Mouse (Mus musculus): ENCODE data around the gene Ttn.
A peak's percentile ranks its signal among the peaks of the same experiment; 100 is the strongest.
"Not testable (repeated sequence)": the region's sequence is repeated elsewhere in the genome, so short reads cannot be mapped to it uniquely, and the experiment has no call there.

Ttn gene

DNA sequence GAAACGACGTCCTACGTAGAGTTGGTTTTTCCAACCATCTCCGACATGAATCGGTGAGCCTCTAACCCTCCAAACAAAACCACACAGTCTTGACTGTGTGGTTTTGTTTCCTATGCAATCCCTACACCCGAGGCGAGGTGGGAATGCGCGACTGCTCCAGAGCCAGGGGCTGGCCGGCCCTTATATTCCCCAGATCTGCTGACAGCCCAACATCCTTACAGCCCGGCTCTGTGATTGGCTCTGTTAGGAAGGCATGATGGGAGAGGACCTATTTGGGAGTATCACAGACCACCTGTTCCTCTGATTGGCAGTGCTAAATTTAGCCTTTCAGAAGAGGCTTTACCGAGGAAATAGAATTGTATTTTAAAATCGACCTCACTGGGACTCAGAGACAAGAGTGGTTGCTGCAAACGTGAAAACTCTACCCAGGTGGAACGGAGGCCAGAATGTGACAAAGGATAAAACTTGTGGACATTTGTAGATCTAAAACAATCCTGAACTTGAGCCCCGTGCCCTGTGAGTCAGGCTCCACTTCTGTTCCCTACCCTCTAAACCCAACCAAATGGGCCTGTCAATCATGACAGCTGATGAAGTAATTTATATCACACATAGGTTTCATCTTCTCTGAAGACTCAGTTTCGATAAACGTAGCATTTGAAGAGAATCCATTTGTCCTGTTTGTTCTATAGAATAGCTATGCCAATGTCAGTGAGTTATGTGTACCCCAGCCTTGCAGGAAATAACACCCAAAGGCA lies at the start of gene Ttn:
Gene Ttn, minus strand, starts transcription at position 157 of the 755 bp plus-strand sequence.
- DNase-seq (ENCODE audit: low spot score in 2 of 2) = no peak

DNA sequence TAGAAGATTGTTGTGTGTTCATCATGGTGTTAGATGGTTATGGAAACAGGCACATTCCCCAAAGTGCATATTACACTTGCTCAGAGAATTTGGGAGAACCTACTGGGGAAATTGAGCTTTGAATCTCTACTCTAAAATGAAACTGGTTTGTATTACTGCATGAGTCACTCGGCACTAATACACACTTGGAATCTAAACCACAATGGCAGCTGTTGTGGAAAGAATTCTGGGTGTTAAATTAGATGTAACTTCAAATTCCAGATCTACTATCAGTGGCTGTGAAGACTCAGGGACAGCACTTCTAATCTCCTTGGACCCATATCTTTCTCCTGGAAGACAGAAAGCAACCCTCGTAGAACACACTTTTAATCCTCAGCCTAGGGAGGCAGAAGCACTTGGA lies 38.3 kb upstream of the Ttn start:
- DNase-seq (ENCODE audit: low spot score in 2 of 2) = no peak

DNA sequence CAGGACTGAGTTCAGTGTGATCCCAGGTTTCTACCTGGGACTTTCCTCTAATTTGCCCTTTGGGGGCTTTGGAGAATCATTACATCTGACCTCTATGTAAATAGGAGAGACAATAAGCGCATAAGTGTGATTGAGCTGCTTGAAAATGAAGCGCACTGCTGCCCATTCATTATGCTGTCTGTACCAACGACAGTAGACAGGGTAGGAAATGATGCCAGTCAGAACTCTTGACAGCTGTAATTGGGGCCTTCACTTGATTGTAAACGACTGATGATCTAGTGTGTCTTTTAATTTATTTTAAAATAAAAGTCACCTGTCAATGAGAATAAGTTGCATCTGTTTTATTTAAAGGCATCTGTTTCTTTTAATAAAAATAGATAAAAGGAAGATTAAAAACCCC lies 35.4 kb upstream of the Ttn start:
- no peak for DNase-seq (ENCODE audit: low spot score in 2 of 2)

DNA sequence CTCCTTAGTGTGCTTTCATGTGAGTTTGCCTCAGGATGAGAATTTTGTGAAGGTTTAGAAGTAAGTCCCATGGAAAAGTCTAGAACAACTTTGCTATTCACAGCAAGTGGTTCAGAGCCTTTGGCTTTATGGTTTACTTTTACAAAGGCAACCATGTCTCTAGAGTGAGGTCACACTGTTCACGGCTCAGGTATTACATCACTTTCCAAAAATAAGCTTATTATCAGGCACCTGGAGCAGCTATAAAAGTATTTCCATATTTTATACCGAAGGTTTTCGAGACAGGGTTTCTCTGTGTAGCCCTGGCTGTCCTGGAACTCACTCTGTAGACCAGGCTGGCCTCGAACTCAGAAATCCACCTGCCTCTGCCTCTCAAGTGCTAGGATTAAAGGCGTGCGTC lies 31.1 kb upstream of the Ttn start:
- DNase-seq (ENCODE audit: low spot score in 2 of 2) = not testable (repeated sequence)

DNA sequence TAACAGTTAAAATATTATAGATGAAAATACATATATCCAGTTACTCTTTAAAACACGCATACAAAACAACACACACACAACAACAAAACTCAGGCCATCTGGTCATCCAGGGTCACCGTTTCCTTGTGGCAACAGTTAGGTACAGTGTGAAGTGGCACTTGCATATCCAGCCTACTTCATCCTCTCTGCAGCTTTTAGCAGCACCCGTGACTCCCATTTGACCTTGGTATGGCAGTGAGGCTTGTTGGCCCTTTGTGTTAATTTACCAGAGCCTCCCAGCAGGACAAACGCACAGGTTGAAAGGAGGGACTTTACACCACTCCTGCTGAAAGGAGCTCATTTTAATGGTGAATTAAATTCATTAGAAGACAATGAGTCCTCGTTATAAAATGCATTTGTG lies 29.6 kb upstream of the Ttn start:
- DNase-seq (ENCODE audit: low spot score in 2 of 2) = no peak

DNA sequence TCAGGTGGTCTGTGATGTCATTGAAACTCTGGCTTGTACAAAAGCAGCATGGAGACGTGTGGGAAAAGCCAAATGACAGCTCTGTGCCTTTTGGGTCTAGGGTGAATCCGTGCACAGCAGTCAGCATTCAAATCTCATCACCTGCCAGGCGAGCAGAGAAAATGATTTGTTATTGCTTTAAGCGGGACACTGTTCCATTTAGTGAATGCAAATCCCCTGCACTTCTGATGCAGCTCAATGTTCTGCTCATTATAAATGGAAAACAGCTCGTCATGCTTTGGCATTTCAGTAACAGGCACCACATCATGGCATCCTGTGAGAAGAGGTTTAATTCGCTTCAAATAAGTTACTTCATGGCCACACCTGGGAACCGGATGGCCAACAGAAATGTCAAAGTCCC lies 24.7 kb upstream of the Ttn start:
- no peak for DNase-seq (ENCODE audit: low spot score in 2 of 2)

DNA sequence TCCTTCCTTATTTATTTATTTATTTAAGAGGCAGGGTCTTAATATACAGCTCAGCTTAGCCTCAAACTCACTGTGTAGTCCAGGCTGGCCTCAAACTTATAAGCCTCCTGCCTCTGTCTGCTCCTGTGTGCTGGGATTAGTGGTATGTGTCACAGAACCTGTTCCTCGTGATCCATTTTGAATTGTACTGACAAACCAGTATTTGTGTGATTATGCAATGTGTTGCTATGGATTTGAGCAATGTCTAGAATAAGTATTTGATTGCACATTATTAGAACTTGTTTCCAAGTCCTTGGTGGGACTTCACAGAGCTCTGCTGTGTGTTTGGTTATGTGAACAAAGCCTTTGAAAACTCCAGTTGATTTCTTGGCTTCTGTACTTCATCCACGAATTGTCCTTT lies 20.8 kb upstream of the Ttn start:
- no peak for DNase-seq (ENCODE audit: low spot score in 2 of 2)

DNA sequence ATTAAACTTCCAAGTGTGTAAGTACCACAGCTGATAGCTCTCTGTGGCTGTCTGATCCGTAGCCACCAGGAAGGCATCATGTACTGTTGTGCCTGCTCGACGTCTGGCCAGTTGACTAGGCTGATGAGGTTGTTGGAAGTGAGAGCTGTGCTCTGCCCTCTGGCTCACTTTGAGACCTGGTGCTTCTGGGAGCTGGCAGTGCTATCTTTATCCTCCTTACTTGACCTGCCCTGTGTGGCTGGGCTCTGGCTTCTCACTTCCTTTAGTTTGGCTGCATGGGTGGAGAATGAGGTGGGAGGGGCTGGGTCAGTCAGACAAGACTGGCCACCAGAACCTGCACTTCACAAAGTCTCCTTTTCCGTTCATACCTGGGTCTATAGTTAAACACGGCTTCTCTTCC lies 16.0 kb upstream of the Ttn start:
- no peak for DNase-seq (ENCODE audit: low spot score in 2 of 2)

DNA sequence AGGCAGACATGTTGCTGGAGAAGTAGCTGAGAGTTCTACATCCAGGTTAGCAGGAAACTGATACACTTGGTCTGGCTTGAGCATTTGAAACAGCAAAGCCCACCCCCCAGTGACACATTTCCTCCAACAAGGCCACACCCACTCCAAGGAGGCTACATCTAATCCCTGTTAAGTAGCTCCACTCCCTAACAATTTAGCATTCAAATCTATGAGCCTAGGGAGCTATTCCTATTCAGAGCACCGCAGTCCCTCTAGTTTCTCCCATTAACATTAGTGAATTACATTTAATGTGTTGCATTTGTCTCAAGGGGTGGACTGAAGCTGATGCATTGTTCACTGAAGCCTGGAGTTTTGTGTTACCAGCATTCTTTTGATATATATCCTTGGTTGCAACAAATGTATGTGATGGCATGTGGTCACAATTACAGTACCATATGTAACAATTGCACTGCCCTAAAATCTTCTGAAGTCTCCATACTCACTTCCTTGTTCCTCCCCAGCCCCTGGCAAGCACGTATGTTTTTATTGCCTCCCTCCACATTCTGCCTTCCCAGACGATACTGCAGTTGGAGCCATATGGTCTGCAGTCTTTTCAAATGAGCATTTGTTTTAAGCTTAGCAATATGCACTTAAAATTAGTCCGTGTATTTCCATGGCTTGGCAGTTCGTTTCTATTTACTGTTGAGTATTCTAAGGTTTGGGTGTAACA lies 10.3 kb upstream of the Ttn start:
- DNase-seq (ENCODE audit: low spot score in 2 of 2) = no peak

DNA sequence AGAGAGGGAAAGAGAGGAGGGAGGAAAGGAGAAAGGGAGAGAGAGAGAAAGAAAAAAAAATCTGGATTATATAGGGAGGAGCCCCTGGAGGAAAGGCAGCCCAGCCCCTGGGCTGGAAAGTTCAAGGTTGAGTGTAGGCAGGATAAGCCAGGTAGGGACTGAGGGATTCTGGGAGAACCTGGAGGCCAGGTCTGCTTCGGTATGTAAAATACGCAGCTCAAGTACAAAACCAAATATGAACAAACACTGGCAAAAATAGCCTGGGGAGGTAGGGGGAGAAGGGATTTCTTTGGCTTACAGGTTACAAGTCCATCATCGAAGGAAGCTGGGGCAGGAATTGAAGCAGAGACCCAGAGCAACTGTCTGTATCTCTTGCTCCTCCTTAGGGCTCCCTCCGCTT lies 5.0 kb upstream of the Ttn start:
- DNase-seq (ENCODE audit: low spot score in 2 of 2) = no peak

DNA sequence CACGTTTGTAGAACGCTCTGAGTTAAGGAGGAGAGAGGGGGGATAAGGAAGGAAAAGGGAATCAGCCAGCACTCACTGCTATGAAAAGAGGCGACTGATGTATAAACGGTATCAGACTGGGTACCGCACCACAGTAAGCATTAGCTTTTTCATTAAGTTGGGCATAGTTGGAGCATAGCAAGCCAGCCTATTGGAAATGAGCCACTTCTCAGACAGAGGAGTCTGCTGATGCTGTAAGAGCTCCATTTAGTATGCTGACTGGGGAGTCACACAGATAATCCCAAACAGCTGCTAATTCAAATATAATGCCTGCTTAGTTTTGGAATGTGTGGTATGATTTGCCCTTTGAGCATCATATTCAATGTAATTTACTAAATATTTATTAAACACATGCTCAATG lies 2.0 kb upstream of the Ttn start:
- DNase-seq (ENCODE audit: low spot score in 2 of 2) = no peak

DNA sequence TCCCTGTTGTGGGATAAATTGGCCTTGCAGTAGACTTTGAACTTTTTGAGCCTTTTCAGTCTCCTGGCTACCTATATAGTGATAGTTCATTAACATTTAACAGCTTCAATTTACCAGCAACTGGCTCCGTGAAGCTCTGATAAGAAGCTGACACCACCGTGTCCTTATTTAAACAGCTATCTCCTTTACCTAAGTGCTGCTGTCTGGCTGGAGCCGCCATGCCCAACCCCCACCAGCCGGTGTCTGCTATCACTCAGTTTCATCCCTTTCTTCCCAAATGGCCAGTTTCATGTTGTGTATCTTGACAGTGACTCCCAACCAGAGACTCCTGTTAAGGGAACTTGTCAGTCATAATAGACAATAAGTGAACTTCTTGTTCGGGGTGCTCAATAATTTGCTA lies 1.3 kb upstream of the Ttn start:
- no peak for DNase-seq (ENCODE audit: low spot score in 2 of 2)

DNA sequence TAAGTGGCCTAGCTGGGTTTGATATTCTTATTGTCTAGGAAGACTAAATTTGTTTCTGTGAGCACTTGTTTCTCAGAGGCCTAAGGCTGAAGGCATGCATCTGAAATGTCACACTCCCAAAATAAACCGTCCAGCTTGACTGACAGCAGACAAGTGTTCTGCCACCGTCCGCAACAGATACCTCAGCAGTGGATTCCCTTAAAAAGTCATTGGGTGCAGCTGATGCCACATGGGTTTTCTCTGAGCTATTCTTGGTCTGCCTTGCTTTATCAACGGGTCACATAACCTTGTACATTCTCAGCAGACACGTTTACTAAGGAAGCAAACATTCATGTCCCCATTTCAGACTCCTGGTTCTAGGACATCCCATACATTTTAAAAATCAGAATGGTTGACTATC lies 630 bp downstream of the Ttn start:
- DNase-seq (ENCODE audit: low spot score in 2 of 2) = no peak

DNA sequence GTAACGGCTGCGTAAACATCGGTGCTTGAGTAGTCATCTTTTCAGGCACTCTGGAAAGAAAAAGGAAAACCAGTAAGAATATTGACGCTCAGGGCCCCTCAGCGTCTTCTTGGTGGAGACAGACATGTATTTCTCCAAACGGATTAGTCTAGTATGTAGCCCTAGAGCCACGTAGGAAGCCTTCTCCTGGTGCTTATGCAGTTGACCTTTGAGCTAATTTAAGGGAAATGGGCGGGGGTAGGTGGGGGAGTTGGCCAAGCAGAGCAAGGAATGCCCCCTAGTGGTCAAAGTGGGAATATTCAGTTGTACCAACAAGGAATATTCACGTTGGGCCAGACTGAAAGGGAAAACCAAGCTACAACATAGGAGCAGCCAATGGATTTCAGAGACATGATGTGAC lies 2.2 kb downstream of the Ttn start:
- DNase-seq (ENCODE audit: low spot score in 2 of 2) = peak in 1 of 2 experiments; percentile 38

DNA sequence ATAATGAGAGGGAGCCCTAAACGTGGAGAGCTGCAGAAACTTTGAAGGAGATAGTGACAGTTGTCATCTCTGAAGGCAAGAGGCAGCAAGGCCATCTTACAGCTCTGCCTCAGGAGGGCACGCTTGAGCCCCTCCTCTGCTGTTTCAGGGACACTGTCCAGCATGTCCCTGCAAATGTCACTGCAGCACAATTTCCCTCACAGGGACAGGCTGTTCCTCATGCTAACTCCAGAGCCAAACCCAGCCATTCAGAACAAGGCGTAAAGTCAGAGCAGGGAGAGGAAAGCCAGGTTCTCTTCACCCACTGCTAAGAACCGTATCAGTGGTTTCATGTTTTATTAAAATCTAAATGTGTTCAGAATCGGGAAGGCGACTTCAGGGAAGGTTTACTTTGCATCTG lies 4.7 kb downstream of the Ttn start:
- DNase-seq (ENCODE audit: low spot score in 2 of 2) = no peak

DNA sequence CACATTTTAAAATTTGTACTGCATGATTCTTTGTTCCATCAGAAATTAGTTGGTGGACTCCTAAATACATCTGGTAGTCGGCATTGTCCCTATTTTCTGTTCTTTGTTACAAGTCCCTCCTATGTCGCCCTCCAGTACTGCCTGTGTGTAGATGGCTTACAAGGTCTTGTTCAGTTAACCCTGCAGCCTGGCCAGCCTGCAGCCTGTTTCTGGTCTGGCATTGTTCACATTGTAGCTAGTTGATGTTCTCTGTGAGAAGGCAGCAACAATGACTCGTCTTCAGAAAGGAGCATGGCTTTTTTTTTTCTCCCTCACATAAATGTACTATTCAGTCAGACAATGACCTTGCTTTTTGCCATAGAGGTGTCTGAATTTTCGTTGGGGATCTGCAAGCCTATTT lies 10.3 kb downstream of the Ttn start:
- no peak for DNase-seq (ENCODE audit: low spot score in 2 of 2)

DNA sequence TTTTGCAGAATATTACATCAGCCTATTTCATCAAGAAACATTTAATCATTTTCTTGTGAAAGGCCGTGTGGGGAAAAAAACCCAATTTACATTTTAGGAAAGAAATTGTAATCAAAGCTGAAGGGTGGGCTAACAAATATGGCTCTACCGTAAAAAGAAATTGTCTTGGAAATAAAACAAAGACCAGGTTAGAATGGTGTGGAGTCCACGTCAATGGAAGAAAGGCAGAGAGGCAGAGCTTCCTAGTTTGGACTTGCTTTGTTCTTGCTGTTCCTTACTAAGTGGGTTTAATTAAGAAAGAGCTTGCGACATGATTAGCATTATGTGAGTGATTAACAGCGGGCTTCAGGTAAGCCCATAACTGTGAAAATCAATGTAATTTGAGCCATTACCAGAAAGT lies 11.3 kb downstream of the Ttn start:
- DNase-seq (ENCODE audit: low spot score in 2 of 2) = no peak

DNA sequence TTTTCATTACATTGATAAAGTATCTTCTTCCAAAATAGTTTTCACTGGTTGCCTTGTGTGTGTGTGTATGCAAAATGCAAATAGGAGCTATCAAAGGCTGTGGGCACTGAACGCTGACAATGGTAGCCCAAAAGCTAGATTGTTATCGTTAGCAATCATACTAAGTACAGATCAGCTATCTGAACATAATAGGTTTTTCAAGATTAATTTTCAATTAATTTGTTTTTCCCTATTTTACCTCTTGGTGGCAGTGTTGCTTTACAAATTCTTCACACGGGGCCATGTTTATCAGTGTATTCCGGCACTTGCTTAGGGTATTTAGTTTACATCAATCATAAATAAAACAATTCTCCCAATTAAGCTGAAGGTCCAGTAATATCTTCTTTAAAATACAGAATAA lies 11.7 kb downstream of the Ttn start:
- no peak for DNase-seq (ENCODE audit: low spot score in 2 of 2)

DNA sequence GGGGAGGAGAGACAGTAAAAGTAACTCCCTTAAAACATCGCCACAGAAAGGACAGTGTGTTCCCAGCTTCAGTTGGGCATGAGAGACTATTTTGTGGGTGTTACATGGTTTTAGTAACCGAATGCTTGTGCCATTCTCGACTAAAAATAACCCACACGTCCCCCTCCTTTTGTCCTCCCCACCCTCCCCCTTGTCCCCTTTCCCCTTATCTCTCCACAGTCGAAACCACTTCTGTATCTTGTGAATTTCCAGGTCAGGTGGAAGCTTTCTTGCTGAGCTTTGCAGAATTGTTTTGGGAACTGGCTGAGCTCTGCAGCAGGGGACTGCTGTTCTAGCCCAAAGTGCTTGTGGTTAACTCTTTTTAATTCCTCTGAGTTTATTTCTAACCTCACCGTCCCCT lies 12.1 kb downstream of the Ttn start:
- no peak for DNase-seq (ENCODE audit: low spot score in 2 of 2)

DNA sequence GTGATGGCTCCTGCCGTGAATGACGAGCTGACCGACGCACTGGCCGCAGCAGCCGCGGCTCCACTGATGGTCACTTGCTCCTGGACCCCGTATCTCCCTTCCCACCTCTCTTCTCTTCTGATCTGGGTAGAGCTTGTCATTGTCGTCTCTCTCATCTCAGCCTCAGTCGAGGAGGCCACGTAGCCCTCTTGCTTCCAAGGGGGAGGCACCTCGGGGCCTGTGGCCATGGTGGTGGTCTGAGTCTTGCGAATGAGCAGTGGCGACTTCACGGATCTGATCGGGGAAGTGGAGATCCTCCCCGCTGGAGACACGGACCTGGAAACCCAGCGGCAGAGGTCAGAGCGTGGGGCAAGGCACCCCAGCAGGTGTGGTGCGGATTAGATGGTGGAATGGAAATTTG lies 12.7 kb downstream of the Ttn start:
- no peak for DNase-seq (ENCODE audit: low spot score in 2 of 2)

DNA sequence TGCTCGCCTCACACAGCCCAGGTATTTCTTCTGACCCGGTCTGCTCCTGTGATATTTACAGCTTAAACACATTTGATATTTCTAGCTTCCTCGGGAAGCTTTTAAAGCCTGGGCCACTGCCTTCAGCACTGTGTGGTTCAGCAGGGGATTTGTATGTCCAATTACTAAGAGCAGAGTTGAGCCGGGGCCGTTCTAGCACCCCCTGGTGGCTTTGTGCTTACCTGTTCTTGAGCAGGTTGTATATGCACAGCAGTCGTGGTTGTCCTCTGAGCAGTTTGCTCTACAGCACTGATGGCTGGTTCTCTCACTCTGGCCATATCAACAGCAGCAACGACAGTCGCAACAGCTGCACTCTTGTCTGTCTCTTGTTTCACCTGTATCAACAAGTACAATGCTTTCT lies 13.4 kb downstream of the Ttn start:
- DNase-seq (ENCODE audit: low spot score in 2 of 2) = peak; percentile 13 to 52

DNA sequence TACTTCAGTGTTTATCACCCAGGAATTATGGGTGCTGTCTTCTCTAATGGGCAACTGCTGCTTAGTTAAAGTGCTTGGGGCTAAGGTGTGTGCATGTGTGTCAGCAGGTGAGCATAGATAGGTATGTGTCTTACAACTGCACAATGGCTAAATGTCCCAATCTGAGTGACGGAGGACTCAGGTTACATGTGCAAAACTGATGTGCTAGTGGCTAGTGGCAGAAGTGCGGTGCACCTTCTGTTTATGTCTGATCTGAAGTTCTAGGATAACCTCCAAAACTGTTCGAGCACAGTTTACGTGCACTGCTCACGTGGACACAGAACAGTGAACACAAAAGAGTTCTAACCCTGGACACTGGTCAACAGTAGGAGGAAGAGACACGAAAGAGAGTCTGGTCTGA lies 15.8 kb downstream of the Ttn start:
- no peak for DNase-seq (ENCODE audit: low spot score in 2 of 2)

DNA sequence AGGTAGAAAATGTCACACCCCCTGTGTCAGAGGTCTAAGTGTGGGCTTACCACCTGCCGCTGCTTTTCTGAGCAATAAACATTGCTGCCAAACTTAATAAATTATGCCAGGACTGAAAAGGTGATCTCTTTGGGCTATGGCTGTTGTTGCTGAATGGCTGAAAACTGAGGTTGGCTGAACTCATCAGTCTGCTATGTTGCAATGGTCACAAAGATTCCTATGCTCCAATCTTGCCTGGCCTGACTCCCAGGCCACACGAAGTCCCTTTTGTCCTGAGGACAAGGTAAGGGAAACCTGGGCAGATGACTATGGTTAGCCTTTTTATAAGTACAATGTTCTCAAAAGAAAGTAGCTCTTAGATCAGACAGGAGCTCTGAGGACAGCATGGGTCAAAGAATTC lies 16.3 kb downstream of the Ttn start:
- no peak for DNase-seq (ENCODE audit: low spot score in 2 of 2)

DNA sequence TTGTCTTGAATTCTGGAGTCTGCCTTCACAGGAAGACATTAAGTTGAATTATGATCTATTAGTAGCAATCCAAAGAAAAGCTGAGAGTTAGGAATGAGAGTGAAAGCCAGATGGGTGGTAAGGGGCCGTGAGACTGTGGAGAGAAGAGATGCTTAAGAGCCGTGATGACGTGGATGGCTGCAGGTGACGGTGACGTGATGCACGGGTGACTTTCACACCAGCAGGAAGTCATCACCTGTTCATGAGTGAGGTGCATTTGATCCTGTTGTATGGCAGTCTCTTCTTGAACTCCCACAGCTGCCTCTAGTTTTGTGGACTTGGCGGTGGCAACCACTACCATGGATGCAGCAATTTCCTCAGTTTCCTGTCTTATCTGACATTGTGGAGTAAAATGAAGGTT lies 16.8 kb downstream of the Ttn start:
- DNase-seq (ENCODE audit: low spot score in 2 of 2) = no peak
